Mouse (Mus musculus): Measurements from ENCODE around the gene Ctsa.

The Ctsa gene

GRCm38 (mm10) chr2:164885788-164886187, 53.1 kb downstream of the Ctsa start:
- Histone ChIP-seq H3K27me3 (ENCODE audit: insufficient read depth, low read length) (no peaks in the 10 kb centered on the region), H3K4me1 (replicated peaks; ENCODE audit: low read depth, low read length) (peaks cover 81% of the 10 kb centered on the region), H3K36me3 (ENCODE audit: insufficient read depth, low read length) (peaks cover 85% of the 10 kb centered on the region), H3K4me3 (replicated peaks; ENCODE audit: low read length) (no peak overlapping the region), H3K9me3 (ENCODE audit: low read length) (no peaks in the 10 kb centered on the region)
- TF ChIP-seq POU5F1 (IDR thresholded peaks at IDR 0.05; ENCODE audit: borderline replicate concordance, low read length) (no peak), CTCF (conservative IDR thresholded peaks at IDR 0.05; ENCODE audit: low read length) (no peak), NANOG (IDR thresholded peaks at IDR 0.05; ENCODE audit: borderline replicate concordance, low read length) (no peak)

- Histone ChIP-seq H3K4me1 (replicated peaks; ENCODE audit: low read depth, low read length) (peaks cover 81% of the 10 kb centered on the region), H3K36me3 (ENCODE audit: insufficient read depth, low read length) (peaks cover 93% of the 10 kb centered on the region), H3K4me3 (replicated peaks; ENCODE audit: low read length) (no peak overlapping the region), H3K9me3 (ENCODE audit: low read length) (no peaks in the 10 kb centered on the region), H3K27me3 (ENCODE audit: insufficient read depth, low read length) (no peaks in the 10 kb centered on the region)
- TF ChIP-seq POU5F1 (IDR thresholded peaks at IDR 0.05; ENCODE audit: borderline replicate concordance, low read length): no peak
- no peak for TF ChIP-seq NANOG (IDR thresholded peaks at IDR 0.05; ENCODE audit: borderline replicate concordance, low read length)
- TF ChIP-seq CTCF (conservative IDR thresholded peaks at IDR 0.05; ENCODE audit: low read length): no peak
These were observed 53.9 kb downstream of the Ctsa start for GRCm38 (mm10) chr2:164886617-164887016.

- Histone ChIP-seq H3K27me3 (ENCODE audit: insufficient read depth, low read length) (no peaks in the 10 kb centered on the region), H3K9me3 (ENCODE audit: low read length) (no peaks in the 10 kb centered on the region), H3K36me3 (ENCODE audit: insufficient read depth, low read length) (peaks cover 100% of the 10 kb centered on the region), H3K4me1 (replicated peaks; ENCODE audit: low read depth, low read length) (peaks cover 78% of the 10 kb centered on the region), H3K4me3 (replicated peaks; ENCODE audit: low read length) (0 out of 2 replicates have a peak overlapping the region, but pooled peaks have one; percentile 4)
- TF ChIP-seq CTCF (conservative IDR thresholded peaks at IDR 0.05; ENCODE audit: low read length) (no peak), POU5F1 (IDR thresholded peaks at IDR 0.05; ENCODE audit: borderline replicate concordance, low read length) (no peak), NANOG (IDR thresholded peaks at IDR 0.05; ENCODE audit: borderline replicate concordance, low read length) (no peak)
These were observed 56.3 kb downstream of the Ctsa start for GRCm38 (mm10) chr2:164888996-164889395.

GRCm38 (mm10) chr2:164889960-164890359, 57.3 kb downstream of the Ctsa start:
- TF ChIP-seq POU5F1 (IDR thresholded peaks at IDR 0.05; ENCODE audit: borderline replicate concordance, low read length): no peak
- TF ChIP-seq NANOG (IDR thresholded peaks at IDR 0.05; ENCODE audit: borderline replicate concordance, low read length): no peak
- TF ChIP-seq CTCF (conservative IDR thresholded peaks at IDR 0.05; ENCODE audit: low read length): no peak
- peaks cover 100% of the 10 kb centered on the region for H3K36me3 ChIP-seq (ENCODE audit: insufficient read depth, low read length)

More at GRCm38 (mm10) chr2:164889960-164890359, 57.3 kb downstream of the Ctsa start:
- Histone ChIP-seq H3K4me1 (replicated peaks; ENCODE audit: low read depth, low read length) (peaks cover 78% of the 10 kb centered on the region), H3K9me3 (ENCODE audit: low read length) (no peaks in the 10 kb centered on the region), H3K4me3 (replicated peaks; ENCODE audit: low read length) (no peak overlapping the region), H3K27me3 (ENCODE audit: insufficient read depth, low read length) (no peaks in the 10 kb centered on the region)

All from E14TG2a.4 (cell line).